Mouse (Mus musculus): ENCODE measurements around the gene Atrip.

The Atrip gene

GRCm38 (mm10) chr9:109073661-109074573 is at the start of gene Atrip:
Atrip (minus strand) TSS chr9:109074124.
- DNase-seq = peak; percentile 94

- peak; percentile 44 for DNase-seq
These were observed 49.3 kb upstream of the Atrip start for GRCm38 (mm10) chr9:109123266-109123665.

- DNase-seq = peak; percentile 58
These were observed 48.7 kb upstream of the Atrip start for GRCm38 (mm10) chr9:109122553-109123085.

- no peak for DNase-seq
These were observed 47.0 kb upstream of the Atrip start for GRCm38 (mm10) chr9:109120956-109121355.

GRCm38 (mm10) chr9:109119571-109119970 is 45.6 kb upstream of the Atrip start:
- no peak for DNase-seq

GRCm38 (mm10) chr9:109118106-109118505 is 44.2 kb upstream of the Atrip start:
- DNase-seq = peak; percentile 72

GRCm38 (mm10) chr9:109116205-109116604 is 42.3 kb upstream of the Atrip start:
- no peak for DNase-seq

- DNase-seq = no peak
These were observed 40.9 kb upstream of the Atrip start for GRCm38 (mm10) chr9:109114871-109115270.

- DNase-seq = no peak
These were observed 40.4 kb upstream of the Atrip start for GRCm38 (mm10) chr9:109114276-109114675.

GRCm38 (mm10) chr9:109113331-109113730 is 39.4 kb upstream of the Atrip start:
- DNase-seq = no peak

- no peak for DNase-seq
These were observed 37.7 kb upstream of the Atrip start for GRCm38 (mm10) chr9:109111591-109111990.

- no peak for DNase-seq
These were observed 37.2 kb upstream of the Atrip start for GRCm38 (mm10) chr9:109111101-109111500.

GRCm38 (mm10) chr9:109110240-109110639 is 36.3 kb upstream of the Atrip start:
- no peak for DNase-seq

- DNase-seq = no peak
These were observed 33.4 kb upstream of the Atrip start for GRCm38 (mm10) chr9:109107341-109107740.

GRCm38 (mm10) chr9:109105648-109106047 is 31.7 kb upstream of the Atrip start:
- DNase-seq = no peak

GRCm38 (mm10) chr9:109105011-109105410 is 31.1 kb upstream of the Atrip start:
- DNase-seq = peak; percentile 46

- no peak for DNase-seq
These were observed 30.2 kb upstream of the Atrip start for GRCm38 (mm10) chr9:109104083-109104482.

- DNase-seq = peak; percentile 39
These were observed 29.3 kb upstream of the Atrip start for GRCm38 (mm10) chr9:109103250-109103649.

- DNase-seq = no peak
These were observed 28.6 kb upstream of the Atrip start for GRCm38 (mm10) chr9:109102541-109102940.

- no peak for DNase-seq
These were observed 28.1 kb upstream of the Atrip start for GRCm38 (mm10) chr9:109101933-109102445.

- DNase-seq = no peak
These were observed 26.5 kb upstream of the Atrip start for GRCm38 (mm10) chr9:109100307-109100928.

- DNase-seq = peak; percentile 87
These were observed 25.0 kb upstream of the Atrip start for GRCm38 (mm10) chr9:109098969-109099368.

GRCm38 (mm10) chr9:109098366-109098765 is 24.4 kb upstream of the Atrip start:
- DNase-seq = peak; percentile 17

GRCm38 (mm10) chr9:109097831-109098230 is 23.9 kb upstream of the Atrip start:
- peak; percentile 55 for DNase-seq

Measured in lung, postnatal 10 days (tissue).